Mouse (Mus musculus): ENCODE data around the gene Rita1.

Rita1 gene

GRCm38 (mm10) chr5:120612442-120612821, at the start of gene Rita1, which contains the start of gene Ddx54:
Gene Rita1, minus strand, starts transcription at chr5:120612589.
Gene Ddx54, plus strand, starts transcription at chr5:120612739.
- peak; percentile 98 for DNase-seq

GRCm38 (mm10) chr5:120660816-120661215, 48.4 kb upstream of the Rita1 start:
- DNase-seq = peak; percentile 57

- DNase-seq = peak; percentile 46
Measured at GRCm38 (mm10) chr5:120656281-120656751, 43.9 kb upstream of the Rita1 start.

GRCm38 (mm10) chr5:120653873-120654272, 41.5 kb upstream of the Rita1 start:
- DNase-seq = no peak

- DNase-seq = peak; percentile 52
Measured at GRCm38 (mm10) chr5:120652915-120653701, 40.7 kb upstream of the Rita1 start.

GRCm38 (mm10) chr5:120651230-120651629, 38.8 kb upstream of the Rita1 start:
- DNase-seq = no peak

- no peak for DNase-seq
Measured at GRCm38 (mm10) chr5:120649938-120650337, 37.5 kb upstream of the Rita1 start.

GRCm38 (mm10) chr5:120649374-120649933, 37.1 kb upstream of the Rita1 start:
- DNase-seq = peak; percentile 56

GRCm38 (mm10) chr5:120648569-120649373, 36.4 kb upstream of the Rita1 start, which contains the start of gene Rasal1:
Gene Rasal1, plus strand, starts transcription at chr5:120648812.
- peak; percentile 78 for DNase-seq

- DNase-seq = no peak
Measured at GRCm38 (mm10) chr5:120647814-120648491, 35.6 kb upstream of the Rita1 start.

GRCm38 (mm10) chr5:120647361-120647760, 35.0 kb upstream of the Rita1 start:
- DNase-seq = no peak

GRCm38 (mm10) chr5:120645851-120646250, 33.5 kb upstream of the Rita1 start:
- DNase-seq = no peak

GRCm38 (mm10) chr5:120644227-120644626, 31.8 kb upstream of the Rita1 start:
- DNase-seq = no peak

- no peak for DNase-seq
Measured at GRCm38 (mm10) chr5:120643365-120644085, 31.1 kb upstream of the Rita1 start.

GRCm38 (mm10) chr5:120640094-120640493, 27.7 kb upstream of the Rita1 start:
- DNase-seq = no peak

- no peak for DNase-seq
Measured at GRCm38 (mm10) chr5:120635633-120636032, 23.2 kb upstream of the Rita1 start.

- no peak for DNase-seq
Measured at GRCm38 (mm10) chr5:120634860-120635259, 22.5 kb upstream of the Rita1 start.

- DNase-seq = no peak
Measured at GRCm38 (mm10) chr5:120634131-120634530, 21.7 kb upstream of the Rita1 start, which contains the start of gene Cfap73. Gene Cfap73, minus strand, starts transcription at chr5:120634235.

GRCm38 (mm10) chr5:120631892-120632291, 19.5 kb upstream of the Rita1 start:
- DNase-seq = no peak

GRCm38 (mm10) chr5:120631128-120631527, 18.7 kb upstream of the Rita1 start:
- no peak for DNase-seq

GRCm38 (mm10) chr5:120628624-120629023, 16.2 kb upstream of the Rita1 start:
- no peak for DNase-seq
